Mouse (Mus musculus) liver, adult 2 months (tissue): ENCODE measurements around the gene Tm6sf1.

ENCODE experiments used
- CTCF ChIP-seq: fragments of 200-500 bp; IDR thresholded peaks from 2 replicates; pipeline ENCODE4 v1.5.1; 2011; ENCODE audit warnings: low read depth, low read length, control low read depth
- POLR2A ChIP-seq: fragments of 200-500 bp; IDR thresholded peaks from 2 replicates; pipeline ENCODE4 v1.6.1; 2011; ENCODE audit warnings: low read length, control low read depth; ENCODE audit not compliant: insufficient read depth; ENCODE audit errors: extremely low read depth

DNA sequence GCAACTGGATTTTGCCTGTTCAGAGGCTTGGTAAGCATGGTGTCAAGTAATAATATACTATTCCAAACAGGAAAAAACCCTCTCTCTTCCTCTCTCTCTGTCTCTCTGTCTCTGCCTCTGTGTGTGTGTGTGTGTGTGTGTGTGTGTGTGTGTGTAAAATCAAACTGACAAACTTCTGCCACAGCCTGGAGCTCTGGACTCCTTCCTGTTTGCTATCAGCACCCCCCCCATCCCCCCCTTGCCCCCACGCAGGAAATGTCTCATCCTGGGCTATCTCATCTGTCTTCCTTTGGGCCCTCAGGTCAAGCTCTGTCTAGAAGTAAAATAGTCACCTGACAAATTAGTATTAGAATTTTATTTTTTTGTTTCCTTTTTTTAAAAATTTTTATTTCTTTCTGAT lies 15.0 kb downstream of the Tm6sf1 start:
- no peak for TF ChIP-seq POLR2A
- no peak for TF ChIP-seq CTCF
